Mouse (Mus musculus) kidney, embryonic 16.5 days (tissue): ENCODE measurements around the gene Fam71e1. TPM values are rescaled to one million over a fixed set of nuclear protein-coding genes. Genes with fewer than 3 reads are reported as not detected.

ENCODE experiments used
- microRNA-seq: library from miRNA; unstranded; fragments of <30 nt; microRNA quantifications from one replicate; pipeline ENCODE4, GENCODE M21; 2016
- polyA plus RNA-seq: library from polyadenylated mRNA; unstranded; fragments of >200 nt; fragmentation: Nextera tagmentation; extraction: Ambion mirVana; gene quantifications from 2 replicates; pipeline ENCODE4 v1.2.1, GENCODE M21; 2015

Gene Fam71e1
- polyA plus RNA-seq, 1 experiment from 2014 or later, result 15.4 TPM

Small RNA genes lying within 50 kb of the gene (microRNA-seq; reads per million reads assigned to microRNA genes)
- 0.79 reads per million for gene Mir7052
- gene Mir7053, result not detected

Other genes starting within 250 kb of the Fam71e1 start
- 1.9 and 2.0 TPM in 2 replicates for gene 1700028J19Rik, start 249.9 kb upstream of the Fam71e1 start, polyA plus RNA-seq
- gene 2410002F23Rik, start 249.9 kb upstream of the Fam71e1 start, polyA plus RNA-seq, result 178 and 180 TPM in 2 replicates
- gene Acp4, start 239.2 kb upstream of the Fam71e1 start, polyA plus RNA-seq, result not detected in 2 replicates
- gene Gm15517, start 235.1 kb upstream of the Fam71e1 start, polyA plus RNA-seq, result not detected in 2 replicates
- 3.6 and 5.8 TPM in 2 replicates for gene Clec11a, start 189.7 kb upstream of the Fam71e1 start, polyA plus RNA-seq
- 1.5 and 1.7 TPM in 2 replicates for gene Shank1, start 186.3 kb upstream of the Fam71e1 start, polyA plus RNA-seq
- 2.7 and 3.4 TPM in 2 replicates for gene Syt3, start 112.5 kb upstream of the Fam71e1 start, polyA plus RNA-seq
- 0.64 and 1.1 TPM in 2 replicates for gene 1700008O03Rik, start 110.8 kb upstream of the Fam71e1 start, polyA plus RNA-seq
- gene Lrrc4b, start 67.6 kb upstream of the Fam71e1 start, polyA plus RNA-seq, result 0.25 and 0.32 TPM in 2 replicates
- gene Aspdh, start 31.2 kb upstream of the Fam71e1 start, polyA plus RNA-seq, result 6.9 and 7.7 TPM in 2 replicates
- 88.1 and 89.5 TPM in 2 replicates for gene Josd2, start 28.6 kb upstream of the Fam71e1 start, polyA plus RNA-seq
- 117 and 127 TPM in 2 replicates for gene Emc10, start 52 bp upstream of the Fam71e1 start, polyA plus RNA-seq
- 0.12 and 0.14 TPM in 2 replicates for gene Mybpc2, start 28.1 kb downstream of the Fam71e1 start, polyA plus RNA-seq
- 0.10 and 0.11 TPM in 2 replicates for gene Spib, start 35.5 kb downstream of the Fam71e1 start, polyA plus RNA-seq
- 105 and 107 TPM in 2 replicates for gene Pold1, start 52.3 kb downstream of the Fam71e1 start, polyA plus RNA-seq
- 93.1 and 94.3 TPM in 2 replicates for gene Nr1h2, start 57.4 kb downstream of the Fam71e1 start, polyA plus RNA-seq
- 70.0 and 83.8 TPM in 2 replicates for gene Napsa, start 75.8 kb downstream of the Fam71e1 start, polyA plus RNA-seq
- 0.11 and 0.14 TPM in 2 replicates for gene Kcnc3, start 94.1 kb downstream of the Fam71e1 start, polyA plus RNA-seq
- 1.7 and 2.0 TPM in 2 replicates for gene Myh14, start 174.3 kb downstream of the Fam71e1 start, polyA plus RNA-seq
- gene Izumo2, start 212.2 kb downstream of the Fam71e1 start, polyA plus RNA-seq, result not detected in 2 replicates